Mouse (Mus musculus): ENCODE measurements around the gene Pdss2.

Gene Pdss2

DNA sequence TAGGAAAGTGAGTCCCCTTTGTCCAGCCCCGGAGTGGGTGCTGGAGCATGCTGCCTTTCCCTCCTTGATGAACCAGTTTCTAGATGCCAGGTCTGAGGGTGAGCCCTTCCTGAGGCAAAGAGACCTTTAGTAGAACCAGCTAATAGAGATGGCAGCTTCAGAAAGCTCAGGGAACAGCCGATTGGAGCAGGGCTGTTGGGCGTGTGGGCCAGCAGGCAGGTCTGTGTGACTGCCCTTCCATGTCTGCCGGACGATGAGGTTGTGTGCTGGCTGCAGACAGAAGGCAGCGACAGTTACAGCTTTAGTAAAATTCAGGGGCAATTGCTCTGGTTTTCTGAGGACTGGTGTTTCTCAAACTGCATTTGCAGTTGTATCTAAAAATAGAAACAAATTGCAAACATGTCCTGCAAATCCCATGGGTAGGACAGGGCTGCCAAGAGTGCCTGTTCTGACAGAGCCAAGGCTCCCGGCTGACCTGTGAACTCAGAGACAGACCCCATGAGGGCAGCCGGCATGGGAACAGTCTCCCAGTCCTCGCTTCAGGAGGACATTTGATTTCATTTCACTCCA is 262.2 kb downstream of the Pdss2 start:
- Histone ChIP-seq H3K36me3 (ENCODE audit: insufficient read depth, low read length) (peaks cover 29% of the 10 kb centered on the region), H3K4me1 (replicated peaks; ENCODE audit: low read depth, low read length) (peaks cover 82% of the 10 kb centered on the region), H3K27me3 (ENCODE audit: insufficient read depth, low read length) (no peaks in the 10 kb centered on the region), H3K4me3 (replicated peaks; ENCODE audit: low read length) (peak overlapping the region; percentile 41; the same call in 1 of the 2 replicates), H3K9me3 (ENCODE audit: low read length) (no peaks in the 10 kb centered on the region)
- TF ChIP-seq CTCF (conservative IDR thresholded peaks at IDR 0.05; ENCODE audit: low read length) (no peak), POU5F1 (IDR thresholded peaks at IDR 0.05; ENCODE audit: borderline replicate concordance, low read length) (no peak), NANOG (IDR thresholded peaks at IDR 0.05; ENCODE audit: borderline replicate concordance, low read length) (no peak)

DNA sequence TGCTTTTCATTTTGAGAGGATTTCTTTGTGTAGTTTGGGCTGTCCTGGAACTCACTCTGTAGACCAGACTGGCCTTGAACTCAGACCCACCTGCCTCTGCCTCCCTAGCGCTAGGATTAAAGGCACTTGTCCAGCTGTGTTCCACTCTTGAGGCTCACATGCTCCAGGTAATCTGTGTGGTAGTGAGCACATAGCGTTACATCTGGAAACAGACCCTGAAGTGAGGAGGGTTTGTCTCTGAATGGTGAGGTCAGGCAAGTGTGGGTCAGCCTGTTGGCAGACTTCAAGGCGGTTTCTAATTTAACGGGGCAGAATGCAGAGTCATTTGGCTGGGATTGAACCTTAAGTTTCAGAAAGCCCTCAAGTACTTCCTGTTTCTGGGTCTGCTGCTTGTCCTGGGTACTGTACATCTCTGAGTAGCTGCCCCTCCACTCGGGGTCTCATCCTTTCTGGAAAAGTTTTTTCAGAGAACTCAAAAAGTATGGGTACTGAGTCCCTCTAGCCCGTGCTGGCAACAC is 264.5 kb downstream of the Pdss2 start:
- Histone ChIP-seq H3K4me1 (replicated peaks; ENCODE audit: low read depth, low read length) (peaks cover 97% of the 10 kb centered on the region), H3K36me3 (ENCODE audit: insufficient read depth, low read length) (peaks cover 29% of the 10 kb centered on the region), H3K27me3 (ENCODE audit: insufficient read depth, low read length) (no peaks in the 10 kb centered on the region), H3K9me3 (ENCODE audit: low read length) (no peaks in the 10 kb centered on the region), H3K4me3 (replicated peaks; ENCODE audit: low read length) (no peak overlapping the region)
- TF ChIP-seq NANOG (IDR thresholded peaks at IDR 0.05; ENCODE audit: borderline replicate concordance, low read length), result no peak
- TF ChIP-seq POU5F1 (IDR thresholded peaks at IDR 0.05; ENCODE audit: borderline replicate concordance, low read length), result no peak
- TF ChIP-seq CTCF (conservative IDR thresholded peaks at IDR 0.05; ENCODE audit: low read length), result no peak

DNA sequence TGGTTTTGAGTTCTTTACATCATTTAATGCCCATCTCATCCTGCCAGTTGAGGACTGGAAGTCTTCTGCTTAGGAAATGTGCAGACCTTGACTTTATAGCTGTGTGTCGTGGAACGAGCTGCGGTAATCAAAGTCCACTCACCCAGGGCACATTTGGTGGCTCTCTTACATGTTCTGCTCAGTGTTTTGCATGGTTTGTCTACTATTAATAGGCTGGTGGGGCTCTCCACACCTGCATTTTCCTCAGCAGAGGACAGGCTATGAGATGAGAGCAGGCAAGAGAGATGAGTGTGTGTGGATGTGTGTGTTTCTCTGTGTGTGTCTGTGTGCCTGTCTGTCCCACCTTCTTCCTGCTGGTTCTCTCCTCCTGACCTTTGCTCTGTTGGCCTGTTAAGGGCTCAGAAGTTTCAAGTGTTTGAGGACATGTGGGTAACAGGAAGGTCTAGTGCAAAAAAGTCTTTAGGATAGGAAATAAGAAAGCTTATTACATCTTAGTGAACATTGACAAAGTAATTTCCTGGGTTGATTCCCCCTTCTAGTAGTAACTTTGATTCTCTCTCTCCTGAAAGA is 266.2 kb downstream of the Pdss2 start:
- Histone ChIP-seq H3K36me3 (ENCODE audit: insufficient read depth, low read length) (peaks cover 29% of the 10 kb centered on the region), H3K9me3 (ENCODE audit: low read length) (no peaks in the 10 kb centered on the region), H3K27me3 (ENCODE audit: insufficient read depth, low read length) (no peaks in the 10 kb centered on the region), H3K4me1 (replicated peaks; ENCODE audit: low read depth, low read length) (peaks cover 96% of the 10 kb centered on the region), H3K4me3 (replicated peaks; ENCODE audit: low read length) (no peak overlapping the region)
- TF ChIP-seq POU5F1 (IDR thresholded peaks at IDR 0.05; ENCODE audit: borderline replicate concordance, low read length), result no peak
- TF ChIP-seq NANOG (IDR thresholded peaks at IDR 0.05; ENCODE audit: borderline replicate concordance, low read length), result no peak
- no peak for TF ChIP-seq CTCF (conservative IDR thresholded peaks at IDR 0.05; ENCODE audit: low read length)

DNA sequence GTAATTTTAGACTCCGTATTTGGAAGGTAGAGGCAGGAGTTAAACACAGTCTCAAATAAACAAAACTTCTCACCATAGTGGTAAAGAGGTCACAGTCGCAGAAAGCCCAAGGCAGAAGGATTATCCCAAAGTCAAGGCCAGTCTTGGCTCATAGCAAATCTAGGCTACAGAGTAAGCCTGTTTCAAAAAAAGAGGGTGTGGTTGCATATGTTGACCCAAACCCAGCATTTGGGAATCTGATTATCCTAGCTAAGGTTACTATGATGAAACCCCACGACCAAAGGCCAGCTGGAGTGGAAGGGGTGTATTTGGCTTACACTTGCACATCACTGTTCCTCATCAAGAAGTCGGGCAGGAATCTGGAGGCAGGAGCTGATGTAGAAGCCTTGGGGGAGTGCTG is 267.0 kb downstream of the Pdss2 start:
- H3K4me1 ChIP-seq (replicated peaks; ENCODE audit: low read depth, low read length), result peaks cover 96% of the 10 kb centered on the region
- H3K4me3 ChIP-seq (replicated peaks; ENCODE audit: low read length), result no peak overlapping the region
- TF ChIP-seq CTCF (conservative IDR thresholded peaks at IDR 0.05; ENCODE audit: low read length) (no peak), NANOG (IDR thresholded peaks at IDR 0.05; ENCODE audit: borderline replicate concordance, low read length) (no peak), POU5F1 (IDR thresholded peaks at IDR 0.05; ENCODE audit: borderline replicate concordance, low read length) (no peak)
- no peaks in the 10 kb centered on the region for H3K27me3 ChIP-seq (ENCODE audit: insufficient read depth, low read length)
- no peaks in the 10 kb centered on the region for H3K9me3 ChIP-seq (ENCODE audit: low read length)
- peaks cover 27% of the 10 kb centered on the region for H3K36me3 ChIP-seq (ENCODE audit: insufficient read depth, low read length)

DNA sequence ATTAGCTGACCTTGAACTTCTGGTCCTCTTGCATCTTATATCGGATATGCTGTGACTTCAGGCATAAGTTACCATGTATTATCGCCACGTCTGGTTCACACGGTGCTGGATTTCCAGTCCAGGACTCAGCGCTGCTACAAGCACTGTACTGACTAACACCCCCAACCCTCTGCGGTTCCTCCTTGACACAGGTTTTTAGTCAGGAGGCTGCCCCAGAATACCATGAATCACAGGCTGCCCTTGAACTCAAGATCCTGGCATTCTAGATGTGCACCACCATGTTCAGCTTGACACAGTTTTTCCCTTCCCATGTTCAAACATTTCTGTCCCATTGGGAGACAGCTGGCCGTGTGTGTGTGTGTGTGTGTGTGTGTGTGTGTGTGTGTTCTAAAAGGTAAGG is 267.9 kb downstream of the Pdss2 start:
- H3K4me1 ChIP-seq (replicated peaks; ENCODE audit: low read depth, low read length), result peaks cover 96% of the 10 kb centered on the region
- TF ChIP-seq POU5F1 (IDR thresholded peaks at IDR 0.05; ENCODE audit: borderline replicate concordance, low read length), result no peak
- TF ChIP-seq NANOG (IDR thresholded peaks at IDR 0.05; ENCODE audit: borderline replicate concordance, low read length), result no peak
- TF ChIP-seq CTCF (conservative IDR thresholded peaks at IDR 0.05; ENCODE audit: low read length), result no peak
- peak overlapping the region; percentile 70 for H3K4me3 ChIP-seq (replicated peaks; ENCODE audit: low read length)
- no peaks in the 10 kb centered on the region for H3K27me3 ChIP-seq (ENCODE audit: insufficient read depth, low read length)
- H3K36me3 ChIP-seq (ENCODE audit: insufficient read depth, low read length), result peaks cover 31% of the 10 kb centered on the region
- H3K9me3 ChIP-seq (ENCODE audit: low read length), result no peaks in the 10 kb centered on the region

DNA sequence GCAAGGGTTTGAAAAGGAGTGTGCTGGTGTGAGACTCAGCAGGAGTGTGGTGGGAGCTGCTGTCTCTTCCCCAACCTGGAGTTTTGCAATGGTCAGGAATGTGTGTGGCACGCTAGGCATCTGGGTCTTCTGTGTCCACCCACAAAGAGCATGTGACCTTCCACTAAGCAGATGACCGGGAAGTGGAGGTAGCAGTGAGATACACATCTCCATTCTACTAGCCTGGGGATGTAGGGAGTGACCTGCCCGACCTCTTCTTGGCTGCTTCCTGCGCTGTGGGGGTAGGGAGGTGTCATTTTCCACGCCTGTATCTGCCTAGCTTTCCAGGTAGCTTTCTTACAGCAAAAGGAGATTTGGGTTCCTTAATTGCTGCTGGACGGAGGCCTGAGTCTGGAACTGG is 268.3 kb downstream of the Pdss2 start:
- peak overlapping the region; percentile 70 for H3K4me3 ChIP-seq (replicated peaks; ENCODE audit: low read length)
- H3K27me3 ChIP-seq (ENCODE audit: insufficient read depth, low read length), result no peaks in the 10 kb centered on the region
- TF ChIP-seq POU5F1 (IDR thresholded peaks at IDR 0.05; ENCODE audit: borderline replicate concordance, low read length) (no peak), NANOG (IDR thresholded peaks at IDR 0.05; ENCODE audit: borderline replicate concordance, low read length) (0 out of 2 replicates have a peak, but pooled peaks have one; percentile 14)
- H3K9me3 ChIP-seq (ENCODE audit: low read length), result no peaks in the 10 kb centered on the region
- peaks cover 96% of the 10 kb centered on the region for H3K4me1 ChIP-seq (replicated peaks; ENCODE audit: low read depth, low read length)
- H3K36me3 ChIP-seq (ENCODE audit: insufficient read depth, low read length), result peaks cover 31% of the 10 kb centered on the region

DNA sequence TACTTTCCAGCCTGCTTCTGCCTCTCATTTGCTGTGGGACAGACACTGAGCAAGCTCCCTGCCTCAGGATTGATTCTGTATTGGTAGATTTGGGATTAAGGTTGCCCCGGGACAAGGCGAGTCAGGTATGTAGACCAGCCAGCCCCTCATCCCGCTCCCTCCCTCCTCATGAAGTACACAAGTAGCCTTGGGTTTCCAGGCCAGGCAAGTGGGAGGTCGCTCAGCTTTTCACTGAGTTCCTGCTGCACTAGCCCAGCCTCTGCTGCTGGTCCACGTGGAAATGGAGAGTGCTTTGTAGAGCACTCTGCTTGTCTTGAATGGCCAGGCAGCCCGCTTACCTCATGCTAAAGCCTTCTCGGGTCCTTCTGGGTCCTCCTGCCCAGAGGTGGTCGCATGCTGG is 268.7 kb downstream of the Pdss2 start:
- Histone ChIP-seq H3K9me3 (ENCODE audit: low read length) (no peaks in the 10 kb centered on the region), H3K4me1 (replicated peaks; ENCODE audit: low read depth, low read length) (peaks cover 96% of the 10 kb centered on the region), H3K36me3 (ENCODE audit: insufficient read depth, low read length) (peaks cover 32% of the 10 kb centered on the region), H3K4me3 (replicated peaks; ENCODE audit: low read length) (peak overlapping the region; percentile 70), H3K27me3 (ENCODE audit: insufficient read depth, low read length) (no peaks in the 10 kb centered on the region)
- TF ChIP-seq NANOG (IDR thresholded peaks at IDR 0.05; ENCODE audit: borderline replicate concordance, low read length) (no peak), POU5F1 (IDR thresholded peaks at IDR 0.05; ENCODE audit: borderline replicate concordance, low read length) (no peak), CTCF (conservative IDR thresholded peaks at IDR 0.05; ENCODE audit: low read length) (no peak)

DNA sequence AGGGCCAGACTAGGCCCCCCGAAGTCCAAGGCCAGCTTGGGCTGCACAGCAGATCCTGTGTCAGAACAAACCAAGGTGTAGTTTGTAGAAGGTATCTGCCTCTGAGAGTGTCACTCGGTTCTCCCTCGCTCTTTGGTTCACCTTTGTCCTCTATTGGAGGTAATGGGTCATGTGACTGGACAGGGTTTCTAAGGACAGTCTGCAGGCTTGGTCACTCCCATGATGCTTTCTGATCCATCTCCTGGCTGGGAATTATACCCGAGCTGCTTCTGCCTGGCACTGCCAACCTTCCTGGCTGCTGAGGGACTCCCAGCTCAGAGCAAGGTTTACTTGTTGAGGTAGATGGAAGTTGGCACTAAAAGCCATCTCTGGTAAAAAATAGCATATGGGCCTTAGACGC is 269.6 kb downstream of the Pdss2 start:
- TF ChIP-seq CTCF (conservative IDR thresholded peaks at IDR 0.05; ENCODE audit: low read length) (no peak), POU5F1 (IDR thresholded peaks at IDR 0.05; ENCODE audit: borderline replicate concordance, low read length) (no peak), NANOG (IDR thresholded peaks at IDR 0.05; ENCODE audit: borderline replicate concordance, low read length) (no peak)
- Histone ChIP-seq H3K27me3 (ENCODE audit: insufficient read depth, low read length) (no peaks in the 10 kb centered on the region), H3K9me3 (ENCODE audit: low read length) (no peaks in the 10 kb centered on the region), H3K36me3 (ENCODE audit: insufficient read depth, low read length) (peaks cover 34% of the 10 kb centered on the region), H3K4me1 (replicated peaks; ENCODE audit: low read depth, low read length) (peaks cover 96% of the 10 kb centered on the region), H3K4me3 (replicated peaks; ENCODE audit: low read length) (peak overlapping the region; percentile 70)

Measured in E14TG2a.4 (cell line).